Mouse (Mus musculus) thymus, adult 2 months (tissue): Measurements from ENCODE around the gene Ctu1.

ENCODE experiments used
- CTCF ChIP-seq: fragments of 200-500 bp; IDR thresholded peaks from 2 replicates; pipeline ENCODE4 v1.5.1; 2012; ENCODE audit warnings: mild to moderate bottlenecking, control low read depth, low read length, moderate library complexity, borderline replicate concordance; ENCODE audit not compliant: control insufficient read depth, poor library complexity, insufficient read depth; ENCODE audit errors: extremely low read depth
- POLR2A ChIP-seq: fragments of 200-500 bp; IDR thresholded peaks from 2 replicates; pipeline ENCODE4 v1.6.1; 2012; ENCODE audit warnings: mild to moderate bottlenecking, low read length, control low read depth, moderate library complexity; ENCODE audit not compliant: control insufficient read depth, poor library complexity, insufficient read depth; ENCODE audit errors: extremely low read depth

- no peak for TF ChIP-seq CTCF
- TF ChIP-seq POLR2A: no peak
These were observed 905 bp downstream of the Ctu1 start for GRCm38 (mm10) chr7:43672581-43673260.
